Mouse (Mus musculus) liver, postnatal 0 days (tissue): ENCODE data around the gene Tor2a.

Experiments used
- CTCF ChIP-seq: sonication (generic); IDR thresholded peaks from 2 replicates; pipeline ENCODE4 v1.5.1; 2016; ENCODE audit warnings: antibody characterized with exemption, low read depth
- EP300 ChIP-seq: IDR thresholded peaks from 2 replicates; pipeline ENCODE4 v1.6.1; 2016; ENCODE audit warnings: antibody characterized with exemption, low read depth, mild to moderate bottlenecking

GRCm38 (mm10) chr2:32710425-32710824 lies 46.6 kb upstream of the Tor2a start:
- no peak for TF ChIP-seq CTCF
- TF ChIP-seq EP300, result no peak
